Comparison of ENCODE assay signal across 25 mouse cellular contexts in genomic region chr11:109634928-109635327, GRCm38 (mm10). TPM values are rescaled to one million over a fixed set of nuclear protein-coding genes. Genes with fewer than 3 reads are reported as not detected.
DNase-seq lines count a peak whose midpoint lies in the region; ATAC-seq lines count a peak whose summit lies in the region.
"Had no signal": no experiment of that assay in that cellular context is flagged by ENCODE, and none has a peak within 500 bp of the region (broad histone marks: within the 10 kb centered on the region; RNA-seq: fewer than 3 reads in every experiment).

No protein-coding gene starts in this region.

- H3K4me1 ChIP-seq in kidney, embryonic 14.5 days (ENCODE audit: control insufficient read depth, insufficient read depth, low read length): no peaks in the 10 kb centered on the region
- H3K4me1 ChIP-seq: embryonic facial prominence, embryonic 10.5 days; embryonic facial prominence, embryonic 12.5 days; forebrain, embryonic 13.5 days; forebrain, embryonic 15.5 days had no signal

- 44% methylated on average over 9 of the region's 9 CpGs for WGBS in kidney, embryonic 14.5 days

- H3K27ac ChIP-seq in kidney, embryonic 14.5 days (ENCODE audit: low read depth, low read length): no peak overlapping the region
- H3K27ac ChIP-seq: embryonic facial prominence, embryonic 10.5 days; embryonic facial prominence, embryonic 12.5 days; forebrain, embryonic 13.5 days; forebrain, embryonic 15.5 days had no signal

- no peak overlapping the region for H3K9ac ChIP-seq in kidney, embryonic 14.5 days (ENCODE audit: low read depth, low read length)
- H3K9ac ChIP-seq: embryonic facial prominence, embryonic 12.5 days; forebrain, embryonic 13.5 days; forebrain, embryonic 15.5 days; forebrain, postnatal 0 days had no signal

- no peak overlapping the region for H3K4me3 ChIP-seq in kidney, embryonic 14.5 days (ENCODE audit: low read length)
- H3K4me3 ChIP-seq: embryonic facial prominence, embryonic 10.5 days; embryonic facial prominence, embryonic 12.5 days; forebrain, embryonic 13.5 days; forebrain, embryonic 15.5 days had no signal

- H3K9me3 ChIP-seq in kidney, embryonic 14.5 days (ENCODE audit: control insufficient read depth, low read length): no peaks in the 10 kb centered on the region
- H3K9me3 ChIP-seq: embryonic facial prominence, embryonic 10.5 days; embryonic facial prominence, embryonic 12.5 days; forebrain, embryonic 13.5 days; forebrain, embryonic 15.5 days; G1E had no signal

- peak; percentile 35; the same call in 1 of the 2 replicates for ATAC-seq in kidney, embryonic 14.5 days (ENCODE audit: low FRiP score, low TSS enrichment)
- ATAC-seq: activated CD4-positive, CD25-positive, alpha-beta regulatory T cell, adult 4 months; CD4-positive, CD25-positive, alpha-beta regulatory T cell, adult 4 months; forebrain, embryonic 13.5 days; forebrain, embryonic 15.5 days; forebrain, postnatal 0 days; Patski had no signal

- no peaks in the 10 kb centered on the region for H3K27me3 ChIP-seq in kidney, embryonic 14.5 days (ENCODE audit: control insufficient read depth, insufficient read depth, low read length)
- H3K27me3 ChIP-seq: CH12.LX; embryonic facial prominence, embryonic 12.5 days; forebrain, embryonic 13.5 days; forebrain, embryonic 15.5 days; Patski had no signal

- no peak overlapping the region for H3K4me2 ChIP-seq in kidney, embryonic 14.5 days (replicated peaks; ENCODE audit: low read depth, low read length)
- H3K4me2 ChIP-seq: embryonic facial prominence, embryonic 12.5 days; forebrain, embryonic 13.5 days; forebrain, embryonic 15.5 days had no signal

- H3K36me3 ChIP-seq in kidney, embryonic 14.5 days (ENCODE audit: control insufficient read depth, insufficient read depth, low read length): no peaks in the 10 kb centered on the region
- H3K36me3 ChIP-seq: embryonic facial prominence, embryonic 10.5 days; embryonic facial prominence, embryonic 12.5 days; forebrain, embryonic 15.5 days; G1E had no signal

- peak; percentile 37 for DNase-seq in adrenal gland, adult 2 months
- DNase-seq in adrenal gland, adult 18-20 months (ENCODE audit: low spot score in 2 of 2): no peak
- peak; percentile 19 for DNase-seq in embryo, embryonic 10 days (ENCODE audit: low spot score)
- no peak for DNase-seq in embryo, embryonic 9.5 days (ENCODE audit: extremely low spot score)
- DNase-seq in kidney, adult 18-20 months: no peak
- peak; percentile 27 for DNase-seq in mesoderm, embryonic 11.5 days (ENCODE audit: low read depth, low spot score)
- DNase-seq: adrenal gland, adult 8-10 months; adrenal gland, postnatal 25 days; B cell, adult 2 months; cerebellum, adult 11-12 months; cerebellum, adult 2 months; cerebellum, adult 9-10 months; cerebellum, postnatal 10 days; cerebellum, postnatal 25 days; forebrain, postnatal 0 days had no signal

RNA-seq across cellular contexts. Expression of gene Prkar1a, which starts 14.3 kb away (rescaled TPM):
- total RNA-seq in adrenal gland, adult 2 months (2021): 100 to 1,000 TPM; 372 to 393 TPM
- polyA plus RNA-seq in adrenal gland, adult 2 months (2012; rRNA removed): 164 and 197 TPM in 2 replicates
- 100 to 1,000 TPM; 376 to 457 TPM for total RNA-seq in adrenal gland, adult 18-20 months (2021)
- 273 and 367 TPM in 2 replicates for polyA plus RNA-seq in kidney, embryonic 14.5 days (2014; fragmentation: Nextera tagmentation; extraction: Ambion mirVana)

RNA-seq across cellular contexts. Expression of gene Wipi1, which starts 23.2 kb away (rescaled TPM):
- 10 to 100 TPM; 35.4 to 38.6 TPM for total RNA-seq in adrenal gland, adult 2 months (2021)
- polyA plus RNA-seq in adrenal gland, adult 2 months (2012; rRNA removed): 14.8 and 22.1 TPM in 2 replicates
- total RNA-seq in adrenal gland, adult 18-20 months (2021): 10 to 100 TPM; 18.1 to 28.9 TPM
- polyA plus RNA-seq in kidney, embryonic 14.5 days (2014; fragmentation: Nextera tagmentation; extraction: Ambion mirVana): 15.0 and 19.6 TPM in 2 replicates
- polyA plus RNA-seq: CD4-positive, CD25-positive, alpha-beta regulatory T cell, adult 4 months had no signal

Comparison
In these comparisons a context has a peak if more than half of its experiments do, and no peak if none do; other contexts are left out.
1. DNase-seq: peak in adrenal gland, adult 2 months (single experiment), embryo, embryonic 10 days (single experiment) and mesoderm, embryonic 11.5 days (single experiment); none in adrenal gland, adult 18-20 months (0 of 2), embryo, embryonic 9.5 days (single experiment) and kidney, adult 18-20 months (single experiment).